Mouse (Mus musculus) layer of hippocampus, postnatal 25 days (tissue): ENCODE data around the gene Ly6g6c. TPM values are rescaled to one million over a fixed set of nuclear protein-coding genes. Genes with fewer than 3 reads are reported as not detected.

Source experiments
- DNase-seq, 2 experiments: peaks; one replicate each; pipeline ENCODE4 v3.0.0; 2022; ENCODE audit warnings: mixed read lengths in 2 of 2, low spot score in 1 of 2; ENCODE audit errors: extremely low spot score in 1 of 2
- total RNA-seq, 2 experiments: library from RNA; stranded (reverse); gene quantifications; 2 replicates each; pipeline ENCODE4 v1.2.3; 2021

Ly6g6c gene
- total RNA-seq, 2 experiments from 2014 or later: not detected

DNA sequence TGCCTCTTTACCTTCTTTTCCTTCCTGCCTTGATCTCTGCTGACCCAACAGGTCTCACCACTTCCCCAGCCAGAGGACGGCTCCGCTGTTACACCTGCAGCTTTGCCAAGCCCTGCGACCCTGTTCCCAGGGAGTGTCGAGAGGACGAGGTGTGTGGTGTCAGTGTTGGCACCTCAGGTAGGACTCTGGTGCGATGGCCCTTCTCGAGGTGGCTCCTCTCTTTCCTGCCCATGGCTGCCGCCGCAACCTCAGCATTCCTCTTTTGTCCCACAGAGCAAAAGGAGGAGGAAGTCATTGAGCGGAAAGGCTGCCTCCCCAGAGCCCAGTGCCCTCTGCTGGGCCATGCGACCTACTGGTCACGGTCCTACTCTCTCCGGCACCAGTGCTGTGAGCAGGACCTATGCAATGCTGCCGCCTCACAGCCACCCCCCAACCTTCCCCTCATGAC is 12.6 kb downstream of the Ly6g6c start, which contains the start of gene Ly6g6d:
Gene Ly6g6d, minus strand, starts transcription at position 280 of the 448 bp plus-strand sequence.
- DNase-seq: no peak

DNA sequence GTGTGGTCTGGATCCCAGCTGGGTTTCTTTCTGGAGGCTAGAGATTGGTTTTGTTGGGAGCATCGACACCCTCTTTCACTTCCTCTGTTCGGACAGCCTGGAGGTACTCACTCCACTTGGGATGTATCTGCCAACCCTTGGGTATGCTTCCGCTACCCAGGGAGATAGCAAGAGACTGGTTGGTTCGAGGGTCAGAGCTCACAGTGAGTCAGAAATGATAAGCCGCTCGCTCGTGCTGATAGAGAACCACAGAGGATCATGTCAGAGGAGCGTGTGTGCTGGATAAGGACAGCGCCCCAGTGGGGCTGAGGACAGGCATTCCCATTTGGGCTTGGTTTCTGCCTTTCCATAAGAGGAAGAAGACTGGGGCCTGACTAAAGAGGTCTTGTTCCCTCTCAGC is 14.6 kb downstream of the Ly6g6c start:
- DNase-seq: no peak

DNA sequence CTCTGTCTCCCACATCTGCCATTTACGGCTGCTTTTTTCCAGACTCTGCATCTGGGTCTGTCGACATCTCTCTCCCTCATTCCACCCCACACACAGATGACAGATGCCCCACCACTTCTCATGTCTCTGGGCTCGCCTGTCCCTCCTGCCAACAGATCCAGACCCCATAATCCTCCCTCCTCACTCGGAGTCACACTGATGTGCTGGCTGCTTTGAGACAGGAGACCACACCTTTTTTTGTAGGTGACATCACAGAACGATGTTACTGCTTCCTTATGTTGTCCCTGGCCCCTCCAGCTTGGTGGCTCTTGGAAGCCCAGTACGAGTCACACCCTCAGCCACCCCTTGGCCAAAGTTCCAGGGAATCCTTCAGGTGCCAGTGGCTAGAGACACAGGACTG is 15.1 kb downstream of the Ly6g6c start:
- DNase-seq: no peak

DNA sequence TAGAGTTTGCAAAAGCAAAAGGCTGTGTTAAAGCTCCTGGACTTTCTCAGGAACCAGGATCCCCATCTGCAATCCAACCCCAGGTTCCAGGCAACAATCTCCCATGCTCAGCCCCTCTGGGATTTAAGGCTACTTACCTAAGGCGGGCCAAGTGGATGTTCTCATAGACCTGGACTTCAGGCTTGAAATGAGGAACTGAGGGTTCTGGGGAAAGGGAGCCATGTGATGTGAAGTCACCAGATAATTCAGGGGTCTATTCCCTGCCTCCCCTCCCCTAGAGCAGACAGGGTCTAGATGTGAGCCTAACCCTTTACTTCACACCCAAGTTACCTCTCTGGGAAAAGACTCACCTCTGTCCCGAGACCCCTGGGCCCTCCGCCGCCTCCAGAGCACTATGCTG is 15.5 kb downstream of the Ly6g6c start:
- no peak for DNase-seq

DNA sequence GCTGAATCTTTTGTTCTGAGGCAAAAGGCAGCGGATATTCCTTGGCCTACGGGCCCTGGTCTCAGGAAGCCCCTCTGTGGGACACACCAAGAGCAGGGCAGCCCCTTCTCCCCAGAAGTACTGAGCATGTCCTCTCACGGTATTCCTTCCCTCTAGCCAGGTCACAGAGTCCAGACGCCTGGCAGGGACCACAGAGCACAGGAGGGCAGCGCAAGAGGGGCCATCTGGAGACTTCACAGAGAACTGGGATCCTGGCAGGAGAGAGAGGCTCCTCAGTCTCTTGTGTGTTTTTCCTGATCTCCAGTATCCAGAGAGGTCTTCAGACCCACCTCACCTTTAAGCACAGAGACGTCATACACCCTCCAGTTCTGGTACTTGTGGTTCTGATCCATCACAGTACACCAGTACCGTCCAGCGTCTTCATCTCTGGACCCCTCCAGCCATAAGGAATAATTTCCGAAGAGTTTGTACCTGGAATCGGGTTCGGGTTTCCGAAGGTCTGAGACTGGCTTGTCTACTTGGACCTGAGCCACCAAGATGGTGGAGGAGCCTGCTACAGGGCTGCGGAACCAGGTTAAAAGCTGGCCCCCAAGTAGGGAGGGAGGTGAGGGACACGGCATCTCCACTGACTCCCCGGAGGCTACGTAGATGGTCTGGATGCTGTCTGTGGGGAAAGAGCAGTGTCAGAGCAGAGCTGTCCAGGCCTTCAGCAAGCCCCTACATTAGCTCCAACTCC is 17.8 kb downstream of the Ly6g6c start:
- DNase-seq: no peak

DNA sequence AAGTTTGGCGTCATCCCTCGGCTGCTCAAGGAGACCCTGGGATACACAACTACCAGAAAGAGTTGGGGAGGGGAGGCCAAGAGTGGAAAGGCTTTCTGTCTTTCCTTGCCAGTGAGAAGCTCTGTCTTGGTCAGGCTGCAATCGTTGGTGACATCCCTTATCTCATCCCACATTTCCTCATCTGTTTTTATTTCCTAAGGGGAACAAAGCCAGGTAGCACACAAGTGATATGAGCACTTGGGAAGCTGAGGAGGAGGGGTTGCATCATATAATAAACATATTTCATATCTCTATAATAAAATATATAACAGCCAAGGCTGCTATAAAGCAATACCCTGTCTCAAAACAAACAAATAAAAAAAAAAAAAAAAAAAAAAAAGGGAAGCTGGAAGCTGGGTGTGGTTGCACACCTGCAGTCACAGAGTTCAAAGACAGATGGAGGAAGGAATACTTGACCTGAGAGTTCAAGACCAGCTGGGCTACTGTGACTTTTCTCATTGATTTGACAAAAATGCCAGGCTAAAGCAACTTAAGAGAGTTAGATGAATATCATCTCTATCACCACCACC is 18.8 kb downstream of the Ly6g6c start:
- DNase-seq: no peak

DNA sequence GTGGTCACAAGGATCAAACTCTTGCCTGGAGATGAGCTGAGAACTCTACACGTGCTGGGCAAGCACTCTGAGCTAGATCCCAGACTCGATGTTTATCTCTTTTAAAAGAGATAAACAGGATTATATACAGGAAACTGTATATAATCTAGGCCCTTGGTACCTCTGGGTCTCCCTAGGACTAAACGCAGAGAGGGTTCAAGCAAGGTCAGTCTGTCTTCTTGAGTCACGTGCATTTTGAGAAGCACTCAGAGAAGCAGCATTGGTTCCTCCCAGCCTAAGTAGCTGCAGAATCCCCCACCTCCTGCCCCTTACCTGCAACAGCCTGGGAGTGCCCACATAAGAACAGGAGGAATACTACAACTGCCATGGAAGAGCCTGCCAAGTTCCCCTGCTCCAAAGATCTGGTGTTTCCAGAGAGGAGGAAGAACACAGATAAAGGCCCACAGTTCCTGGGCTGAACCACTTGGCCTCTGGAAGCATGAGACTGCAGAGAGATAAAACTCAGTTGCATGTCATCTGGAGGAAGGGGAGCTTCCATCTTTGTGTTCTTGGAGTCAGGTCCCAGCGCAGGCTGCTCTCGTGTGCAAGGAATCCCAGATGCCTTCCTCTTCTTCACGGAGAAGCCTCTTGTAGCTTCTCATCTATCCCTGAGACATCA is 20.1 kb downstream of the Ly6g6c start, which contains the start of gene Ly6g6f:
Gene Ly6g6f, minus strand, starts transcription at position 403 of the 658 bp plus-strand sequence.
- DNase-seq: no peak

DNA sequence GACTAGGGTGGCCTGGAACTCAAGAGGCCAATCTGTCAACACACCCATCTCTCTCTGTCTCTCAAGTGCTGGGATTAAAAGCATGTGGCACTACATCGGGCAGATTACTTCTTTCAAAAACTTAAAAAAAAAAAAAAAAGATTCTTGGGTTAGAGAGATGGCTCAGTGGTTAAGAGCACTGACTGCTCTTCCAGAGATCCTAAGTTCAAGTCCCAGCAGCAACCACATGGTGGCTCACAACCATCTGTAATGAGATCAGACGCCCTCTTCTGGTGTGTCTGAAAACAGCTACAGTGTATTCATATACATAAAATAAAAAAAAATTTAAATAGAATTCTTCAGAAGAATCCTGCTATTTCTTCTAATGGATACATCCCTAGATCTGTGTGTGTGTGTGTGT is 23.0 kb downstream of the Ly6g6c start:
- DNase-seq: no peak

DNA sequence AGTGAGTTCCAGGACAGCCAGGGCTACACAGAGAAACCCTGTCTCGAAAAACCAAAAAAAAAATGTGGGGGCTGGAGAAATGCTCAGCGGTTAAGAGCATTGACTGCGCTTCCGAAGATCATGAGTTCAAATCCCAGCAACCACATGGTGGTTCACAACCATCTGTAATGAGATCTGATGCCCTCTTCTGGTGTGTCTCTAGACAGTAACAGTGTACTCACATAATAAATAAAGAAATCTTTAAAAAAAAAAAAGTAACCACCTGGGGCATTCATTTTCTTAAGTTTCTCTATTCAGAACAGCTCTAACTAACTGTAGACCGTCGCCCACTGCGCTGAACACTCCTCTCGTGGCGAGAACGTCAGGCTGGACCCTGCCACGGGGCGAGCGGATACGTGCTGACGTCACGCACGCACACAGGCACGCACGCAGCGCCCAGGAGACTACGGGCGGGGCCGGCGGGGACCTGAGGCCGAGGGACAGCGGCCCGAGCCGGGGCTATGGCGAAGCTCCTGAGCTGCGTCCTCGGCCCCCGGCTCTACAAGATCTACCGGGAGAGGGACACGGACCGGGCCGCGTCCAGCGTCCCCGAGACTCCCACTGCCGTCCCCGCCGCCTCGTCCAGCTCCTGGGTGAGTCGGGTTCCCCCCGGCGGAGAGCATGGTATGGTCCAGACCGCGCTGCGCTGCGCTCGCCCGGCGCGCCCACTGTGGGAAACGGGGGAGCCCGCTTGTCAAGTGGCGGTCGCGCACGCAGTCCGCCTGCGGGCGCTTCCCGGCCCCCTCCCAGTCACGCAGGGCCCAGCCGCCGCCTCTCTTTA is 23.8 kb downstream of the Ly6g6c start, which contains the start of gene Abhd16a:
Gene Abhd16a, plus strand, starts transcription at position 439 of the 820 bp plus-strand sequence.
- peak; percentile 86 to 94 for DNase-seq

DNA sequence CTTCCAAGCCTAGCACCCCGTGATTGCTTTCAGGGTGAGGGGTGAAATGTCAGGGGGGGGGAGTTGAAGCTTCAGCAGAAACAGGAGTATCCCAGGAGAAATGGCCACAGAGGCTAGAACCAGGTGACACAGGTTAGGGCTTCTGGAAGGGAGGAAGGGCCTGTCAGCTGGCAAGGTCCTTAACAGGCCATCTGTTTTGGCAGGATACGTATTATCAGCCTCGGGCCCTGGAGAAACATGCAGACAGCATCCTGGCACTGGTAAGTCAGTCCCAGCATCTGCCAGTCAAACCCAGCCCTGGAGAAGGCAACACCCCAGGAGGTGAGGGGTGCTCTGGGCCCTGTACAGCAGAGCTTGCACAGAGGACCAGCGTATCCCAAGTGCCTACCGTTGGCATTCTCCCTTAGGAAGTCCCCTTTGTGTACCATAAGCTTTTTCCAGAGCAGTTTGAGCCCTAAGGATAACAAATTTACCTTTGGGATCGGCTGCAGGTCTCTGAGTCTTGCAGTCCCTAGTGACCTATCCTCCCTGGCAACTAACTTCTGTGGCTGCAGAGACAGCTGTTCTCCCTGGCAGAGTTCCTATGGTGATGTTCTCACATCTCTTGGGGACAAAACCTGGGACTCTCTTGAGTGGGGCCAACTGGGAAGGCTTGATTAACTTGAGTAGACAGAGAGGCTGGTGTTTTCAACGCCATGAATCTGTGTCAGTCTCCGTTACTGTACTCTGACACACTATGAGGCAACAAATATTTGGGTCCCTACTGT is 25.2 kb downstream of the Ly6g6c start:
- no peak for DNase-seq

DNA sequence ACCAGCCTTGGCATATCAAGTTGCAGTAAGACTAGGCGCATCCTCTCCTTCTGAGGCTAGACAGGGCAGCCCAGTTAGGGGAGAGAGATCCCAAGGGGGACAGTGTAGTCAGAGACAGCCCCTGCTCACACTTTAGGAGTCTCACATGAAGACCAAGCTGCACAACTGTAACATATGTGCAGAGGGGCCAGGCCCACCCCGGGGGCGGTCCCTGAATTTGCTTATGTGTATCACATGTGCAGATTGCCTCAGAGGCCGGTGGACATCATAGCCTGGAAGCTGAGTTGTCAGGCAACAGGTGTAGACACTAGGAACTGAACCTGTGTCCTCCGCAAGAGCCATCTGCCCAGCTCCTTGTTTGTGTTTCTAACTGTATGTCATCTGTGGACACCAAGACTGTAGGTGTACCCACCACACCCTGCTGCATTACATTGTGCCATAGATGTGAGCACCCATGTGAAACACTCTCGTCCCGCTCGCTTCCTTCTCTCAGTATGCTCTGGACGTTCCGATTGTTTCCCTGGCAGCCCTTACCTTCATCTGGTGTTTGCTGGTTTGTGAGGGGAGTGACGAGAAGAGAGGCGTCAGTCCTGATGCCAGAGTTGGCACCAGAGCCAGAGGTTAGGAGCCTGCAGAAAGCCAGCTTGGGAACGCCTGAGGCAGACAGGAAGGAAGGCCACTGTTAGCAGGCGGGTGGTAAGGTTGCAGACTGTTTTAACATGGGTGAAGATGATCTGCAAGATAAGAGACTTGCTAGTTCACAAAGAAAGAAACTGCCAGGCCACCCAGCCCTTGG is 27.4 kb downstream of the Ly6g6c start:
- no peak for DNase-seq

DNA sequence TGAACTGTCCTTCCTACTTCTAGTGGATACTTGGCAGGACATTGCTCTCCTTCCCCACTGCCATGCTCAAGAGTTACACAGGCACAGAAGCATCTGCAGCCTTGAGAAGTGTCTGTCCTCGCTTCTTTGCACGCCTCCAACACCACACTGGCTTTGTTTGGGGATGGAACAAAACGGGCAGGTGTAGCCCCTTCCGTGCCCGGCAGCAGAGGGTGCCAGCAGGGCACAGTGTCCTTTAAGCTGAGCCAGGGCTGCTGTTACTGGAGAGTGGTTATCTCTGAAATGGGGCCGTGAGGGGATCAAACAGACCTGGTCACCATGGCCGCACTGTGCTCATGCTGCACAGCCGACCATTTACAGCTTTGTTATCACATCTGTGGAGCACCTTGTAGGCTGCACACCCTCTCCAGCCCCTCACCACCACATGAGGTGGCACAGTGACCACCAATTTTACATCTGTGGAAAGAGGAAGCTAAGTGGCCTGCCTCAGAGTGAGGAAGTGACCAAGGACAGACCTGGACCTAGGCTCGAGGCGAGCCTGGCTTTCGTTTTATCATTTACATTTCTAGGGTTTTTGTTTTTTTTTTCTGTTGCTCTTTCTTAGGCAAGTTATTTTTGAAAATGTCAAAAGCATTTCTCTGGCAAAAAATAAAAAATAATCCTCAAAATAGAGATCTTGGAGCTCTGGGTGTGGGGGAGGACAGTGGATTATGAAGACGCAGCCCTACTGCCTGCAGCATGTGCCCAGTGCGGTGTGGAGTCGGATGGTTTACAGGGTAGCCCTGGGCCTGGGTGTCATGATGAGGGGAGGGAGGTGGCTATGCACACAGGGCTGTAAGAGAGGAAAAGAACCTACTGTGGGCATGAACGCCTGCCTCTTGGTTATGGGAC is 29.5 kb downstream of the Ly6g6c start:
- DNase-seq: no peak

DNA sequence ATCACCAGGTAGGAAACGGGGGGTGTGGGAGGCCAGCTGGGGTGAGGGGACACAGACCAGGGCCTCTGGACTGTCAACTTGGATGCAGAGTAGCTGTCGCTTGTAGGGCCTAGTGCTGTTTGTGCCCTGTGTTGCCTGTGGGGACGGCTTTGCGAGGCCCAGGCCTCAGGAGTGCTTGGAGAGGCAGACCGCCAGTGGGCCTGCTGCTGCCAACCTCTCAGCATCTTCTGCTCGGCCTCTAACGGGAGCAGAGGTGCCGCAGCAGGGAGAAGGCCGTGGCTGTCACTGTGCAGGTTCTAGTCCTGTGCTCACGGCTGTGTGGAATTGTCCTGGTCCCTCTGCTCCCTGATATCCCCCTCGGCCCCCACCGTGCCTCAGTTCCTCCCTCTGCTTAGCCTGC is 31.4 kb downstream of the Ly6g6c start:
- DNase-seq: no peak

DNA sequence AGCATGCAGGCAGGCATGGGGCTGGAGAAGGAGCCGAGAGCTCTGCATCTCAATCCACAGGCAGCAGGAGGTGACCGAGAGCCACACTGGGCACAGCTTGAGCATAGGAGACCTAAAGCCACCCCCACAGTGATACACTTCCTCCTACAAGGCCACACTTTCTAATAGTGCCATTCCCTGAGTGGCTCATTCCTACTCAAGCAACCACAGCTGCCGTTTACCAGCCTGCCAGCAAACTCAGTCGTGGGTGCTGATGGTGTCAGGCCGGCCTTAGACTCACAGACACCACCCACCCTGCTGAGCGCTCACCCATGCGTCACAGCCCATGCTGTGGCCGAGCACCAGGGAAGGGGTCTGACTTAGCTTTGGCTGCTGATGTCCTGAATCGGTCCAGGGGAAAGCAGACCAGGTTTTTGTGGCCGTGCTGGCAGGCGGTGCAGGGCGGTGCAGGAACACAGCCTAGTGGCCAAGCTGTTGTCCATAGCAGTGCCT is 32.0 kb downstream of the Ly6g6c start:
- no peak for DNase-seq

DNA sequence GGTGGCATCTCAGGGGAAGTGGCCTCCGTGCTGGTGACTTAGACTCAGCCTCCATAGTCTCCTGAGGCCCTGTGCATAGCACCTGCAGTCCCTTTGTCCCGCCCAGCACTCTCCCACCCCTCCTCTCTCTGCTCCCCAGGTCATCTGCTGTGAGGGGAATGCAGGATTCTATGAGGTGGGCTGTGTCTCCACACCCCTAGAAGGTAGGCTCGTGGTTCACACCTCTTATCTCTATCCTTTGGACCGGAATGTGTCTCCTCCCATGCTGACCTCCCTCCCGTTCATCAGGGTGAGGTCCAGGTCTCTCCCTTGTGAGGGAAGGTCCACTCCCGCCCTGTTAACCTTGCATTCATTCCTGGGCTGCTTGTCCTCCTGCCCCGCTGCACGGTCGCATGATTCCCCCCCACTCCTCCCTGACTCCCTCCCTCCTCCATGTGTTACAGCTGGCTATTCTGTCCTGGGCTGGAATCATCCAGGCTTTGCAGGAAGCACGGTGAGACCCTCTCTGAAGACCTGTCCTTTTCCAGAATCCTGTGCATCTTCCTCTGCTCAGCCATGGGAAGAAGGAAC is 35.1 kb downstream of the Ly6g6c start:
- no peak for DNase-seq

DNA sequence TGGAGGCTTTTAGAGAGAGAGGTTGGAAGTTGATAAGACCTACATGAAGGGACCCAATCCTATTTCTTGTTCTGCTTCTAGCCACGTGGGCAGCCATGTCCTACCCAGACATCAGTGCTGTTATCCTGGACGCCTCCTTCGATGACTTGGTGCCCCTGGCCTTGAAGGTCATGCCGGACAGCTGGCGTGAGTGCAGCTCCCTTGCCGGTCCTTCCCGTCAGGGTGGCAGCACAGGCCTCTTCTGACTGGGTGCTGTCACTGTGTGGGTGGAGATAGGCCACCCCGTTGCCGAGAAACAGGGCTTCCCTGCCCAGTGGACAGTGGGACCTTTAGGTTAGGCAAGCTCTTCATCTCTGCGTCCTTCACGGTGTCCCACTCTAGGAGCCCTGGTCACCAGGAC is 36.0 kb downstream of the Ly6g6c start:
- DNase-seq: no peak

DNA sequence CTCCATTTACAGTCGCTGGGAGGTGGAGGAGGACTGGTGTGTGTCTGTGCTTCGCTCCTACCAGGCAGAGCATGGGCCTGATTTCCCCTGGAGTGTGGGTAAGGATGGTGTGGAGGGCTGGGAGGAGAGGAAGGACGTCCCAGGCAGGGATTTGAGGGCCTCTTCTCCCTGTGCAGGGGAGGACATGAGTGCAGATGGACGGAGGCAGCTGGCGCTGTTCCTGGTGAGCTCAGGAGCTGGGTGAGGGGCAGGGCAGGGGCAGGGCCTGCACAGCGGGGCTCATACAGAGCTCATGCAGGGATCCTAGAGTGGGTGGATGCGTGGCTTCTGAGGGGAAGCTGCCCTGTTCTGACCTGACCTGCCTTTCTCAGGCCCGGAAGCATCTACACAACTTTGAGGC is 37.1 kb downstream of the Ly6g6c start:
- DNase-seq: no peak
